Mouse (Mus musculus): ENCODE data around the gene Btbd8. TPM values are rescaled to one million over a fixed set of nuclear protein-coding genes. Genes with fewer than 3 reads are reported as not detected.

Btbd8 gene
- polyA plus RNA-seq, 1 experiment from 2014 or later = 3.6 TPM

DNA sequence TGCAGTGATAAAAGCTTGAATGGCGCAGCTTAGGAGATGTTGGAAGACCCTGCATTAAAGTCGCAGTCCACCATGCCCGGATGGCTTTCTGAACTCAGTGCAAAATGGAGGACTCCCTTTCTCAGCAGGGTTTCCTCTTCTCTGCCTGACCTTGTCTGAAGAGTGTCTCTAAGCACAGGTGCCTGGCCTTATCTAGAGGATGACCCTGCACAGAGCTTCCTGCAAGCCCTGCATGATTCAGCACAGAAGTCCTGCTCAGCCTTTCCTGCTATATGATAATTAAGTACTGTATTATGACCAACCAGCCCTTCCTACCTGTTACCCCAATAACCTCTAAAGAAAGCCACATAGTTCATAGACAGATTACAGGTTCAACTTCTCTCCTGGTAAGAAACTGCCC lies 77.7 kb downstream of the Btbd8 start:
- Histone ChIP-seq H3K27ac (ENCODE audit: low read depth, low read length) (no peak overlapping the region), H3K27me3 (ENCODE audit: control insufficient read depth, insufficient read depth, low read length) (no peaks in the 10 kb centered on the region), H3K9me3 (replicated peaks; ENCODE audit: control insufficient read depth, low read length) (no peaks in the 10 kb centered on the region), H3K4me1 (ENCODE audit: control insufficient read depth, insufficient read depth, low read length) (no peaks in the 10 kb centered on the region), H3K4me3 (ENCODE audit: low read depth, low read length) (no peak overlapping the region), H3K36me3 (ENCODE audit: control insufficient read depth, insufficient read depth, low read length) (no peaks in the 10 kb centered on the region), H3K4me2 (no peak overlapping the region), H3K9ac (ENCODE audit: low read depth, low read length) (no peak overlapping the region)
- no peak for ATAC-seq (replicated peaks; ENCODE audit: insufficient number of reproducible peaks, low FRiP score, low TSS enrichment)
- 89% methylated on average over 3 of the region's 3 CpGs for WGBS (ENCODE audit: insufficient replicate concordance)

DNA sequence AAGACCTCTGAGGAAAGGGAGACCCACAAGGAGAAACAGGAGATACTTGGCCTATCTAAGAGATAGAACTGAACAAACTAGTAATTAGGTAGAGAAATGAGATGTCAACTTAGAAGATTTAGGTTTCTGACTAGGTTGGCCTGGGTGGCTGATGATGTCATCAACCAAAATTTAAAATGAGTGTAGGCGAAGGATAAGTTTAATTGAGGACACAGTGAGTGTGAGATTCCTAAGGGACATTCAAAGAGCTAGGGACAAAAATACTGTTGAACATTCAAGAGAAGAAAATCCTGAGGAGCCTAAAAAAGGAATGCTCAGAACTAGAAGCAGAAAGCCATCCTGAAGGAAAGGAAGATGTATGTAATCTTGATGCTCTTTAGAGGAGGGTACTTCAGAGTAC lies 78.3 kb downstream of the Btbd8 start:
- H3K9ac ChIP-seq (ENCODE audit: low read depth, low read length) = no peak overlapping the region
- H3K4me2 ChIP-seq = no peak overlapping the region
- H3K4me1 ChIP-seq (ENCODE audit: control insufficient read depth, insufficient read depth, low read length) = no peaks in the 10 kb centered on the region
- no peak overlapping the region for H3K4me3 ChIP-seq (ENCODE audit: low read depth, low read length)
- H3K27me3 ChIP-seq (ENCODE audit: control insufficient read depth, insufficient read depth, low read length) = no peaks in the 10 kb centered on the region
- H3K9me3 ChIP-seq (replicated peaks; ENCODE audit: control insufficient read depth, low read length) = no peaks in the 10 kb centered on the region
- ATAC-seq (replicated peaks; ENCODE audit: insufficient number of reproducible peaks, low FRiP score, low TSS enrichment) = no peak
- no peak overlapping the region for H3K27ac ChIP-seq (ENCODE audit: low read depth, low read length)
- H3K36me3 ChIP-seq (ENCODE audit: control insufficient read depth, insufficient read depth, low read length) = no peaks in the 10 kb centered on the region
- 81% methylated on average over 1 of the region's 1 CpGs for WGBS (ENCODE audit: insufficient replicate concordance)

DNA sequence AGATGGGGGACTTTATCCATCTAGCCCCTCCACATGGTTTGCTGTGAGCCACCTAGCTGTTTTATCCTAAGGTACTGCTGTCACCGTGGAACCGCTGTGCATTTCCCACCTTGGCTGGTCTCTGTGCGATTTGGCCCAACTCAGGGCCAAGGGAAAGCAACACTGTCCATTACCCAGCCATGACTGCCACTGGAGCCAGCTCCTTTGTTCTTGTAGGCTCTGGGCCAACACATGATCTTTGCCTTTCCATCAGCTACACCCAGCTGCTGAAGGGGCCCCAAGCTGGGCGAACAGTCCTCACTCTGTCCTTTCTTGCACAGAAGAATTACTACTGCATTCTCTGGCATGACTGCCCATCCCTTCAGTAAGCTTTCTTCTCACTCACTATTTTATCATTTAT lies 80.8 kb downstream of the Btbd8 start:
- Histone ChIP-seq H3K27me3 (ENCODE audit: control insufficient read depth, insufficient read depth, low read length) (no peaks in the 10 kb centered on the region), H3K9ac (ENCODE audit: low read depth, low read length) (no peak overlapping the region), H3K4me2 (no peak overlapping the region), H3K27ac (ENCODE audit: low read depth, low read length) (no peak overlapping the region), H3K36me3 (ENCODE audit: control insufficient read depth, insufficient read depth, low read length) (no peaks in the 10 kb centered on the region), H3K9me3 (replicated peaks; ENCODE audit: control insufficient read depth, low read length) (no peaks in the 10 kb centered on the region), H3K4me3 (ENCODE audit: low read depth, low read length) (no peak overlapping the region), H3K4me1 (ENCODE audit: control insufficient read depth, insufficient read depth, low read length) (no peaks in the 10 kb centered on the region)
- ATAC-seq (replicated peaks; ENCODE audit: insufficient number of reproducible peaks, low FRiP score, low TSS enrichment) = no peak
- WGBS (ENCODE audit: insufficient replicate concordance) = 90% methylated on average over 4 of the region's 4 CpGs

DNA sequence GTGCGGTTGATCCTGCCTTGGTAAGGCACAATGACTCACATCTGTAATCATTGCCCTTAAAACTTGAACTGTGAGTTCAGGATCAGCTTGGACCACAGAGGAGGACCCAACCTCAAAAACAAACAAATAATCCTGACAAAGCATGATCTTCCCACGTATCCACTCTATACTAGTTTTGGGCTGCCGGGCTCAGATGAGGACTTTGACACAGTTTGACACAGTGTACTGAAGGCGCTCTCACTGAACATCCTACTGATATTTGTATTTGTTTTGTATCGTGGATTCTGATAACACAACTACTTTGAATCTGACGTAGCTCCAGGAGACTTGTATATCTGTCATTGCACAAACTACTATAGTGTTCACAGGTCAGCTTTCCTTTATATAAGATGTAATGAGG lies 83.6 kb downstream of the Btbd8 start:
- no peaks in the 10 kb centered on the region for H3K9me3 ChIP-seq (replicated peaks; ENCODE audit: control insufficient read depth, low read length)
- H3K9ac ChIP-seq (ENCODE audit: low read depth, low read length) = no peak overlapping the region
- no peaks in the 10 kb centered on the region for H3K36me3 ChIP-seq (ENCODE audit: control insufficient read depth, insufficient read depth, low read length)
- no peaks in the 10 kb centered on the region for H3K27me3 ChIP-seq (ENCODE audit: control insufficient read depth, insufficient read depth, low read length)
- no peaks in the 10 kb centered on the region for H3K4me1 ChIP-seq (ENCODE audit: control insufficient read depth, insufficient read depth, low read length)
- no peak for ATAC-seq (replicated peaks; ENCODE audit: insufficient number of reproducible peaks, low FRiP score, low TSS enrichment)
- H3K4me2 ChIP-seq = no peak overlapping the region
- WGBS (ENCODE audit: insufficient replicate concordance) = 86% methylated on average over 6 of the region's 6 CpGs
- no peak overlapping the region for H3K27ac ChIP-seq (ENCODE audit: low read depth, low read length)
- no peak overlapping the region for H3K4me3 ChIP-seq (ENCODE audit: low read depth, low read length)

DNA sequence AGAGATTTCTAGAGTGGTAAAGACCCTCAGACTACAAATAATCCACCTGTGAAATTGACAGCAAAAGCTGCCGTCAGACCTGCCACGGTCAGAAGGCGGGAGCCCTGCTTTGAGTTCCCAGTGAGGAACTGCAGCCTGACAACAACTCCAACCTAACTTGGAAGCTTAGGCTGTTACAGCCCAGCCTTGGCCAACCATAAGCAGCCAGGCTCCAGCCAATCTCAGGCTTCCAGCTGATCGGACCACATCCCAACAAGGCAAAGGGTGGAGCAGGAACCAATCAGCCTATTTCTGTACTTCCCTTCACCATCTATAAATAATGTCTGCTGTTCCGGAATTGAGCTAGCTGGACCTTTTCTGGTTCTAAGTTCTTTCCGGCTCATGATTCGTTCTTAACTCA lies 84.1 kb downstream of the Btbd8 start:
- Histone ChIP-seq H3K4me3 (ENCODE audit: low read depth, low read length) (no peak overlapping the region), H3K9ac (ENCODE audit: low read depth, low read length) (no peak overlapping the region), H3K4me1 (ENCODE audit: control insufficient read depth, insufficient read depth, low read length) (no peaks in the 10 kb centered on the region), H3K36me3 (ENCODE audit: control insufficient read depth, insufficient read depth, low read length) (no peaks in the 10 kb centered on the region), H3K9me3 (replicated peaks; ENCODE audit: control insufficient read depth, low read length) (no peaks in the 10 kb centered on the region), H3K4me2 (no peak overlapping the region), H3K27ac (ENCODE audit: low read depth, low read length) (no peak overlapping the region), H3K27me3 (ENCODE audit: control insufficient read depth, insufficient read depth, low read length) (no peaks in the 10 kb centered on the region)
- ATAC-seq (replicated peaks; ENCODE audit: insufficient number of reproducible peaks, low FRiP score, low TSS enrichment) = no peak
- 70% methylated on average over 7 of the region's 7 CpGs for WGBS (ENCODE audit: insufficient replicate concordance)

DNA sequence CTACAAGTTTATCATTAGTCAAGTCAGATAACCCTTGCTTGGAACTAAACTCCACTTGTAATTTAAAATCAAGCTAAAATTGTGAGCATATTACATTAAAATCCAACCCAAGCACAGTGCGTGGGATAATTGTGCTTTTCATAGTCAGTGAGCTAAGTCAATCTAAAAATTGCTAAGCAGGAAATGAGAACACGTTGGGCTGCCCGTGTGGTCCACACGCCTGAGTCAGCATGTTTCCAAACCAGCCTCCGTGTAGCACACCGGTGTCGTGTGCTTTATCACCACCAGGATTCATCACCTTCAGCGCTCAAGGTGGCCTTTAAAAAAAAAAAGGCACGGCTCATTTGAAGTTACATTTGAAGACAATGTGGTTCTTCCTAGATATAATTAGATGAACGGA lies 86.5 kb downstream of the Btbd8 start:
- no peak for ATAC-seq (replicated peaks; ENCODE audit: insufficient number of reproducible peaks, low FRiP score, low TSS enrichment)
- H3K4me3 ChIP-seq (ENCODE audit: low read depth, low read length) = no peak overlapping the region
- no peak overlapping the region for H3K27ac ChIP-seq (ENCODE audit: low read depth, low read length)
- WGBS (ENCODE audit: insufficient replicate concordance) = 77% methylated on average over 10 of the region's 10 CpGs
- no peak overlapping the region for H3K4me2 ChIP-seq
- H3K27me3 ChIP-seq (ENCODE audit: control insufficient read depth, insufficient read depth, low read length) = no peaks in the 10 kb centered on the region
- H3K36me3 ChIP-seq (ENCODE audit: control insufficient read depth, insufficient read depth, low read length) = no peaks in the 10 kb centered on the region
- H3K9me3 ChIP-seq (replicated peaks; ENCODE audit: control insufficient read depth, low read length) = no peaks in the 10 kb centered on the region
- H3K4me1 ChIP-seq (ENCODE audit: control insufficient read depth, insufficient read depth, low read length) = no peaks in the 10 kb centered on the region
- no peak overlapping the region for H3K9ac ChIP-seq (ENCODE audit: low read depth, low read length)

DNA sequence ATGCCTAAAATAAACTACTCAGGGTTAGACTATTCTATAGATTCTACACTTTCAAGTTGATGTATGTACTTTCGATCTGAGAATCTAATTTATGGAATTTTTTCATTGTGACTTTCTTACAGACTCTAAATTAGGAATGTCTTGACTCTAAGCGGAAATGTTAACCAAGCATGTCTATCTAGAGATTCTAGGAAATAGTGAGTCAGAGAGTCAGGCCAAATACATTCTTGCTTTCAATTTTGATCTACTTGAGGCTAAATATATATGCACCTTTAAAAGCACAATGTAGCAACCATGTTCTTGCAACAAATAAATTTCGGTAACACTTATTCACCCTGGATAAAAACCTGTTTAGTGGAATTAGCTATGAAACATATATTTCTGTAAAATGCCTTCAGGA lies 91.1 kb downstream of the Btbd8 start:
- no peak overlapping the region for H3K4me3 ChIP-seq (ENCODE audit: low read depth, low read length)
- no peaks in the 10 kb centered on the region for H3K27me3 ChIP-seq (ENCODE audit: control insufficient read depth, insufficient read depth, low read length)
- ATAC-seq (replicated peaks; ENCODE audit: insufficient number of reproducible peaks, low FRiP score, low TSS enrichment) = no peak
- no peak overlapping the region for H3K4me2 ChIP-seq
- no peaks in the 10 kb centered on the region for H3K36me3 ChIP-seq (ENCODE audit: control insufficient read depth, insufficient read depth, low read length)
- H3K9me3 ChIP-seq (replicated peaks; ENCODE audit: control insufficient read depth, low read length) = no peaks in the 10 kb centered on the region
- no peak overlapping the region for H3K27ac ChIP-seq (ENCODE audit: low read depth, low read length)
- no peaks in the 10 kb centered on the region for H3K4me1 ChIP-seq (ENCODE audit: control insufficient read depth, insufficient read depth, low read length)
- H3K9ac ChIP-seq (ENCODE audit: low read depth, low read length) = no peak overlapping the region
- 79% methylated on average over 3 of the region's 3 CpGs for WGBS (ENCODE audit: insufficient replicate concordance)

DNA sequence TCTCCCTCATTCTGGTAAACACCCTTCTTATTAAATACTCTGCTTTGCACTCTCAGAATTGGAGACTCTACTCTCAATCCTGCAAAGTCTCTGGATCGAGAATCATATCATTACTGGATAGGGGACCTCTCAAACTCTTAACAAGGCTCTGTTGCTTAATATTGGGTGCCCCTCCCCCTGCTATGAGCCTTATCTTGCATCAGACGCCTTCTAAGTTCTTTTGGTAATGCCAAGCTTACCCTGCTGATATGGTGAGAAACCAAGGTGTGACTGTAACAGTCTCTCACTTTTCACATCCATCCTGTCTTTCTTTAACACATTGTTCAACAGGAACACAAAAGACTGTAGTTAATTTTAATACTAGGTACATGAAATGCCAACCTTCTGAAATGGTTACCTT lies 95.8 kb downstream of the Btbd8 start:
- Histone ChIP-seq H3K9me3 (replicated peaks; ENCODE audit: control insufficient read depth, low read length) (no peaks in the 10 kb centered on the region), H3K9ac (ENCODE audit: low read depth, low read length) (no peak overlapping the region), H3K4me3 (ENCODE audit: low read depth, low read length) (no peak overlapping the region), H3K4me2 (no peak overlapping the region), H3K4me1 (ENCODE audit: control insufficient read depth, insufficient read depth, low read length) (no peaks in the 10 kb centered on the region), H3K27me3 (ENCODE audit: control insufficient read depth, insufficient read depth, low read length) (no peaks in the 10 kb centered on the region), H3K27ac (ENCODE audit: low read depth, low read length) (no peak overlapping the region), H3K36me3 (ENCODE audit: control insufficient read depth, insufficient read depth, low read length) (no peaks in the 10 kb centered on the region)
- whole genome bisulfite sequencing (ENCODE audit: insufficient replicate concordance) = 41% methylated on average over 2 of the region's 2 CpGs
- ATAC-seq (replicated peaks; ENCODE audit: insufficient number of reproducible peaks, low FRiP score, low TSS enrichment) = no peak

DNA sequence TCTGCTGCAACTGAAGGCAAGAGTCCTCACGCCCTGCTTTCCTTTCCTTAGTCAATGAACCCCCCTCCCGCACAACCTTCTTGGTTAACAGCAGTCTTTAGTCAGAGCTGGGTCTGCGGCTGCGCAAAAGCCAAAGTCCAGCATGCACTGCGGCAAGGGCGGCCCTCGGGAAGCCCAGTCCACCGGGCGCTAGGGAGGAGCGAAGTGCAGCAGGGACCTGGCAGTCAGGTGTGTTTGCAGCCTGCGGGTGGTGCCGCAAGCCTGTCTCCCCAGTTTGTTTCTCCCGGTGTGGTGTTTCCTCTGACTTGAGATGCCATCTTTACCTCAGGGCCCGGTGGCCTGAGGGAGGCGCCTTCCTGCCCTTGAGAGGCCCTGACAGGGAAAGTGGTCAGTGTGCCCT lies 96.8 kb downstream of the Btbd8 start, which contains the start of gene 1700028K03Rik:
Gene 1700028K03Rik, plus strand, starts transcription at position 129 of the 400 bp plus-strand sequence.
- 68% methylated on average over 15 of the region's 15 CpGs for WGBS (ENCODE audit: insufficient replicate concordance)
- no peaks in the 10 kb centered on the region for H3K4me1 ChIP-seq (ENCODE audit: control insufficient read depth, insufficient read depth, low read length)
- H3K4me2 ChIP-seq = no peak within 1 kb of the TSS
- H3K4me3 ChIP-seq (ENCODE audit: low read depth, low read length) = no peak within 1 kb of the TSS
- no peak for ATAC-seq (replicated peaks; ENCODE audit: insufficient number of reproducible peaks, low FRiP score, low TSS enrichment)
- H3K9ac ChIP-seq (ENCODE audit: low read depth, low read length) = no peak within 1 kb of the TSS
- H3K9me3 ChIP-seq (replicated peaks; ENCODE audit: control insufficient read depth, low read length) = no peaks in the 10 kb centered on the region
- H3K36me3 ChIP-seq (ENCODE audit: control insufficient read depth, insufficient read depth, low read length) = no peaks in the 10 kb centered on the region
- H3K27ac ChIP-seq (ENCODE audit: low read depth, low read length) = no peak within 1 kb of the TSS
- no peaks in the 10 kb centered on the region for H3K27me3 ChIP-seq (ENCODE audit: control insufficient read depth, insufficient read depth, low read length)
